Mouse (Mus musculus): Measurements from ENCODE around the gene Mlx. TPM values are rescaled to one million over a fixed set of nuclear protein-coding genes. Genes with fewer than 3 reads are reported as not detected.

Mlx gene
- polyA plus RNA-seq, 1 experiment = 67.5 TPM

DNA sequence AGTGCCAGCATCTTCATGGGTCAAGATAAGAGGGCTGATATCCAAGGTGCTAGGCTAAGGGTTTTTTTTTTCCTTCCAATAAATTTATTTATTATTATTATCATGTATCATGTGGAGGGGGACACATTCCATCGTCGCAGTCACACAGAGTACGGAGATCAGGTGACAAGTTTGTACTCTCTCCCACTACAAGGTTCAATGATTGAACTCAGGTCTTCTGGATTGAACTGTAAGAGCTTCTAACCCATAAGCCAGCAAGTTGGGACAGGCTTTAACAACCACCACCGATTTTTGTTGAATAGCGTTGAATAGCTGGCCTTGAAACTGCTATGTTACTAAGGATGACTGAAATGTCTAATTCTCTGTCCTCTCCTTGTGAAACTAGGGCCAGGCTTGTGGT lies 6.7 kb upstream of the Mlx start:
- no peak overlapping the region for H3K4me3 ChIP-seq (ENCODE audit: insufficient read depth, low read depth, low read length)
- no peak overlapping the region for H3K27ac ChIP-seq (replicated peaks; ENCODE audit: low read depth, low read length)
- H3K4me1 ChIP-seq (ENCODE audit: control insufficient read depth, insufficient read depth, insufficient read length, low read length) = no peaks in the 10 kb centered on the region

DNA sequence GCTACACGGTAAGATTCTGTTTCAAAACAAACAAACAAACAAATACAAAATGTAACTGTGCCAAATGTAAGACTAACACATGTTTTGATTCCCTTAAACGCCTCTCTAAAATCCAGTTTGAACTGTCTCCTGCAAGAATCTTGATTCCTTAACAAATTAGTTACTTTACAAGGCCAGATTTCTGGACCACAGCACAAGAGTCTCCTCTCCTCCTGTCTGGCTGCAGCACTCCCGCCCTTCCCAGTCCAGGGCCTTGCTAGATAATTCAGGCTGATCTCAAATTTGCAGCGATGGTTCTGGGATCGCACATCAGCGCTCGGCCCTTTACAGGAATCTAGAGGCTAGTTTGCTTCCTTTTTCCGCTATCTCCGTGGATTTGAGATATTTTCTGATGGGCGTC lies 5.4 kb upstream of the Mlx start:
- H3K4me3 ChIP-seq (ENCODE audit: insufficient read depth, low read depth, low read length) = peak overlapping the region; percentile 60
- H3K27ac ChIP-seq (replicated peaks; ENCODE audit: low read depth, low read length) = peak overlapping the region; percentile 63
- no peaks in the 10 kb centered on the region for H3K4me1 ChIP-seq (ENCODE audit: control insufficient read depth, insufficient read depth, insufficient read length, low read length)

DNA sequence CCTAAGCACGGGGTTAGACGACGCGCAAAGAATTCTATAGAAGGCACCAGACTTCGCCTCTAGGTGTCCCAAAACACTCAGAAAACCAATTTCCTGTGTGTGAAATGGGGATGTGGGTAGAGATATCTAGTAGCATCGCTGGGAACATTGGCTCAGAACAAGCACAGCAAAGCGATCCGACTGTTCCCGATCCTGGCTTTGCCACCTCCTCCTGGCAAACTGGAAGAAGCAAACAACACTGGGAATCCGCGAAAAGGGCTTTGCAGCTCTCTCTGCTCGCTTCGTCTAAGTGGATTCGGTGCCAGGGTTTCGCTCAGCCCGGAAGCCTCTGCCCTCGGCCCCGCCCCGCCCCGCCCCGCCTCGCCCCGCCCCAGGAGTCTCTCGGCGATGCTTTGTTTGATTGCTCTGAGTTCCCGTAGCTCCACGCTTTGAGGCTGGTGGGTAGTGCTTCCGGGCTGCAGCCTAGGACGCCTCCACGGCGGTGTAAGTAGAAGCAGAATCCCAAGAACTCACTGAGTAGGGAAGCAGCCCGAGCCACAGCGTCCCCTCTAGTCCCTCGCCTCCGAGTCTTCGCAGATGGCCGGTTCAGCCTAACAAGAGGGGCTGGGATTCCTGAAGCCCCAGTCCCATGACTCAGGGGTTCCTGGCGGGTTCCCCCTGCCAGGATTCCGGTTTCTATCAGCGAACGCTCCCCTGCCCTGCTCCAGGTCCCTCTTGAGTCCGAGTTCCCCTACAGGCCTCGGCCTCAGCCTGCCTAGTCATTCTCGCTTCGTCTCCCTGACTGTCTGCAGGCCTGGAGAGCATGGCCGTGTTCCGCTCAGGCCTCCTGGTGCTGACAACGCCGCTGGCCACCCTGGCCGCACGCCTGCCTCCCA lies 4.6 kb upstream of the Mlx start, which contains the start of gene Coasy:
Coasy (plus strand) TSS at position 358 of the 875 bp plus-strand sequence.
- peak within 1 kb of the TSS; percentile 79 for H3K27ac ChIP-seq (replicated peaks; ENCODE audit: low read depth, low read length)
- H3K4me1 ChIP-seq (ENCODE audit: control insufficient read depth, insufficient read depth, insufficient read length, low read length) = no peaks in the 10 kb centered on the region
- peak within 1 kb of the TSS; percentile 86 for H3K4me3 ChIP-seq (ENCODE audit: insufficient read depth, low read depth, low read length)

DNA sequence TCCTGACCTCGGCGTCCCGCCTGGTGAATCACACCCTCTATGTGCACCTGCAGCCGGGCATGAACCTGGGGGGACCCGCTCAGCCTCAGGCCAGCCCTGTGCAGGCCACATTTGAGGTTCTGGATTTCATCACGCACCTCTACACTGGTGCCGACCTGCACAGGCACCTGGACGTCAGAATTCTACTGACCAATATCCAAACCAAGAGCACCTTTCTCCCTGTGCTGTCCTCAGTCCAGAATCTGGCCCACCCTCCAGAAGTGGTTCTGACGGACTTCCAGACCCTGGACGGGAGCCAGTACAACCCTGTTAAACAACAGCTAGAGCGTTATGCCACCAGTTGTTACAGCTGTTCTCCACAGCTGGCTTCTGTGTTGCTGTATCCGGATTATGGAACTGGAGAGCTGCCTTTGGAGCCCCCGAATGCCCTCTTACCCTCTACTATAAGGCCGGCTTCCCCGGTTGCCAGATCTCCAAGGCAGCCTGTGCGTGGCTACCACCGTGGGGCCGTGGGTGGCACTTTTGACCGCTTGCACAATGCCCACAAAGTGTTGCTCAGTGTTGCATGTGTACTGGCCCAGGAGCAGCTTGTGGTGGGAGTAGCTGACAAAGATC lies 3.9 kb upstream of the Mlx start:
- peak overlapping the region; percentile 86 for H3K4me3 ChIP-seq (ENCODE audit: insufficient read depth, low read depth, low read length)
- peak overlapping the region; percentile 79 for H3K27ac ChIP-seq (replicated peaks; ENCODE audit: low read depth, low read length)
- H3K4me1 ChIP-seq (ENCODE audit: control insufficient read depth, insufficient read depth, insufficient read length, low read length) = peaks cover 4% of the 10 kb centered on the region; the same call in 1 of the 2 replicates

DNA sequence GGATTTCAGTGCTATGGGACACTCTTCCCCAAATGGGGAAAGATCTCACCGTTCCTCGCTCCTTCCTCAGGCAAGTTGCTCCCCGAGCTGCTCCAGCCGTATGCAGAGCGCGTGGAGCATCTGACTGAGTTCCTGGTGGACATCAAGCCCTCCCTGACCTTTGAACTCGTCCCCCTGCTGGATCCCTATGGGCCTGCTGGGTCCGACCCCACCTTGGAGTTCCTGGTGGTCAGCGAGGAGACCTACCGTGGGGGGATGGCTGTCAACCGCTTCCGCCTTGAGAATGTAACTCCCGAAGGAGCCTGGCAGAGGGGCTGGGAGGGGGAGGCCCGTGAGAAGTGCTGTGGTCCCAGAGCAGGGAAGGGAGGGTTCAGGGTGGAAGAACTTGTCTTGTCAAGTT lies 2.8 kb upstream of the Mlx start:
- peaks cover 5% of the 10 kb centered on the region for H3K4me1 ChIP-seq (ENCODE audit: control insufficient read depth, insufficient read depth, insufficient read length, low read length)

DNA sequence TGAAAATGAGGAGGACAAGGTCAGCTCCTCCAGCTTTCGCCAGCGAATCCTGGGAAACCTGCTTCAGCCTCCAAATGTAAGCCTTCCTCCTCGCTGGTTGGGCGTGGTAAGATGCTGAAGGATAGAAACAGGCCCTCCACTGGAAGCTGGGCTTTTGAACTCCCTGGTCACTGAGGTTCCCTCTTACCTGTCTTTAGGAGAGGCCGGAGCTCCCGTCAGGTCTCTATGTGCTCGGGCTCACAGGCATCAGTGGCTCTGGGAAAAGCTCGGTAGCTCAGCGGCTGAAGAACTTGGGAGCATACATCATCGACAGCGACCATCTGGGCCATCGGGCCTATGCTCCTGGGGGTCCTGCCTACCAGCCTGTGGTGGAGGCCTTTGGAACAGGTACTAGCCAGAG lies 2.3 kb upstream of the Mlx start:
- Histone ChIP-seq H3K4me3 (ENCODE audit: insufficient read depth, low read depth, low read length) (no peak overlapping the region), H3K4me1 (ENCODE audit: control insufficient read depth, insufficient read depth, insufficient read length, low read length) (peaks cover 10% of the 10 kb centered on the region)

More for the DNA sequence above, 2.8 kb upstream of the Mlx start:
- no peak overlapping the region for H3K4me3 ChIP-seq (ENCODE audit: insufficient read depth, low read depth, low read length)
- no peak overlapping the region for H3K27ac ChIP-seq (replicated peaks; ENCODE audit: low read depth, low read length)

DNA sequence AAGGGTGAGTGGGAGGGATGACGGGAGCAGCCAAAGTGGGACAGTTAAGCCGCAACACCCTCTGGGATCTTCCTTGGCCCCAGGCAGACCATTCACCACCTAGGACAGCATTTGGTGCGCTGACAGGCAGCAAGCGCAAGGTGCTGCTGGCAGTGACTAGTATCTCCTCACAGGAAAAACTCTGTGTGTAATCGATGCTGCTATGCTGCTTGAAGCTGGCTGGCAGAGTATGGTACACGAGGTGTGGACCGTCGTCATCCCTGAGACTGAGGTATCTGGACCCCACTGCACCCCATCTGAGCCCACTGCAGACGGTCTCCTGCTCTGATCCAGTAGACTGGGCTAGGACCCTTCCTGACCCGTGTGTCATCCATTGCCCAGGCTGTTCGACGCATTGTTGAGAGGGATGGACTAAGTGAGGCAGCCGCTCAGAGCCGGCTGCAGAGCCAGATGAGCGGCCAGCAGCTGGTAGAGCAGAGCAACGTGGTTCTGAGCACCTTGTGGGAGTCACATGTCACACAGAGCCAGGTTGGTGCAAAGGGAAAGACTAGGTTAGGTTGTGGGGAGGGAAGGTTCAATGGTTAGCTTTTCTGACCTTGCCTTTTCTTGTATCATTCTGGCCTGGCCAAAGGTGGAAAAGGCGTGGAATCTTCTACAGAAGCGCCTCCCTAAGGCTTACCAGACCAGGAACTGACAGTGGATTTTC lies 1.3 kb upstream of the Mlx start:
- no peak overlapping the region for H3K4me3 ChIP-seq (ENCODE audit: insufficient read depth, low read depth, low read length)
- peaks cover 10% of the 10 kb centered on the region for H3K4me1 ChIP-seq (ENCODE audit: control insufficient read depth, insufficient read depth, insufficient read length, low read length)
- H3K27ac ChIP-seq (replicated peaks; ENCODE audit: low read depth, low read length) = no peak overlapping the region

More for the DNA sequence above, 2.3 kb upstream of the Mlx start:
- no peak overlapping the region for H3K27ac ChIP-seq (replicated peaks; ENCODE audit: low read depth, low read length)

DNA sequence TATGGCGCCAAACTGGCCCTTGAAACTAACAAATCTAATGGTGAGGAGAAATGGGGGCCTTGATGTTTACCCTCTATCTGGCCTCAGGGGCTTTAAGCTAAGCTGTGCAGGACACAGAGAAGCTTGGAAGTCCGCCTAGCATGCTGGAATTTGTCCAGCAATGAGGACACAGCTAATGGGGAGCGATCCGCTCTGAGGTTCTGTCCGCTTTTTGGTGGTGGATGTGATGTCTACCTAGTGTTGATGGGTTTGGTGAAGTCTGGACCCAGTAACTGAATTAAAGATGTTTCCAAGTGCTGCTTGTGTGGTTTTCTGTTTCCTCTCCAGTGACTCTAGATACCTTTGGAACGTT lies 778 bp upstream of the Mlx start:
- Histone ChIP-seq H3K4me3 (ENCODE audit: insufficient read depth, low read depth, low read length) (no peak overlapping the region), H3K4me1 (ENCODE audit: control insufficient read depth, insufficient read depth, insufficient read length, low read length) (peaks cover 10% of the 10 kb centered on the region), H3K27ac (replicated peaks; ENCODE audit: low read depth, low read length) (no peak overlapping the region)

DNA sequence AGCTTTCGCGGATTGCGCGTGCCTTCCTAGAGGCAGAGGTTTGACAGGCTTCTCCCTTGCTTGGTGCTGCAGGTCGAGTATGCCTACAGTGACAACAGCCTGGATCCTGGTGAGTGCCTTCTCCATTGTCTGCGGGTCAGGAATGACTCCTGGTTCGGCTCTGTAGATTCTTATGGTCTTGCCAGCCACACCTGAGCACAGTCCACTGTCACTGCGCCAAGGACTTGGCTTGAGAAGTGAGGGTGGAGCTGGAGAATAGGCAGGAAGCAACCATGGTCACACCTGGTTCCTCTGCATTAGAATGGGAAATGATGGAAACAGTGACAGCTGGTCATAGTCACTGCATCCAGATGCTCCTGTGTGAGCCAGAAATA lies 592 bp downstream of the Mlx start:
- Histone ChIP-seq H3K27ac (replicated peaks; ENCODE audit: low read depth, low read length) (peak overlapping the region; percentile 35), H3K4me3 (ENCODE audit: insufficient read depth, low read depth, low read length) (peak overlapping the region; percentile 66), H3K4me1 (ENCODE audit: control insufficient read depth, insufficient read depth, insufficient read length, low read length) (peaks cover 10% of the 10 kb centered on the region)

DNA sequence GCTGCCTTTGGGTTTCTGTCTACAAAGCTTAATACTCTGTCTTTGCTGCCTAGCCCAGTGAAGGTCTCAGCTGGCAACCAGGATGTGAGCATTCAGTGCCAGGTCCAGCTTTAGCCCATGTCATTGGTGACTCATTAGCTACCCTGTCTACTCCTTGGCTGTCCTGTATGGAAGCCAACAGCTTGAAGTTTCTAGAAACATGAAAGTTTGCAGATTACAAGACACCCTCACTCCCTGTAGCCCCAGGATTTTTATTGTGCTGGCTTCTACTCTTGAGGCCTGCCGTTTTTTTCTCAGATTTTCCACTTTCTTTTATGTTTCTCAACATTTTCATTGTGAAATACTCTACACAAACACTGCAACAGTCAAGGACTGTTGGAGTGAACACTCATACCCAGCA lies 2.9 kb downstream of the Mlx start:
- Histone ChIP-seq H3K4me1 (ENCODE audit: control insufficient read depth, insufficient read depth, insufficient read length, low read length) (peaks cover 10% of the 10 kb centered on the region), H3K4me3 (ENCODE audit: insufficient read depth, low read depth, low read length) (no peak overlapping the region), H3K27ac (replicated peaks; ENCODE audit: low read depth, low read length) (peak overlapping the region; percentile 59)

DNA sequence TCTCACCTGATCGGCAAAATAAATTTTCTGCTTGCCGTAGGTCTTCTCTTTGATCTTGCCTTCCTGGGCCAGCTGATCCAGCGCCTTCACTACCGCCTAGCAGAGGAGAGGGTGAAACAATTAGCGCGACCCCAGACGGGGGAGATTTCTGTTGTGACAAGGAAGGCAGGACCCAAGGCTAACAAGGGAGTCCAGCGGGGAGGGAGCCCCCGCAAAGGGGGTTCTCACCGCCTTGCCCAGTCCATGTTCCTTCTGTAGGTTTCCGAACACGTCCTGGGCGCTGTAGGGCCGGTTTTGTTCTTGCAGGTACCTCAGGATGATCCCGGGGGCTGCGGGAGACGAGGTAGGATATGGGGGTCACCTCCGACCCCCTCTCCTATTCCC lies 7.8 kb downstream of the Mlx start:
- Histone ChIP-seq H3K4me1 (ENCODE audit: control insufficient read depth, insufficient read depth, insufficient read length, low read length) (no peaks in the 10 kb centered on the region), H3K4me3 (ENCODE audit: insufficient read depth, low read depth, low read length) (peak overlapping the region; percentile 56), H3K27ac (replicated peaks; ENCODE audit: low read depth, low read length) (no peak overlapping the region)

DNA sequence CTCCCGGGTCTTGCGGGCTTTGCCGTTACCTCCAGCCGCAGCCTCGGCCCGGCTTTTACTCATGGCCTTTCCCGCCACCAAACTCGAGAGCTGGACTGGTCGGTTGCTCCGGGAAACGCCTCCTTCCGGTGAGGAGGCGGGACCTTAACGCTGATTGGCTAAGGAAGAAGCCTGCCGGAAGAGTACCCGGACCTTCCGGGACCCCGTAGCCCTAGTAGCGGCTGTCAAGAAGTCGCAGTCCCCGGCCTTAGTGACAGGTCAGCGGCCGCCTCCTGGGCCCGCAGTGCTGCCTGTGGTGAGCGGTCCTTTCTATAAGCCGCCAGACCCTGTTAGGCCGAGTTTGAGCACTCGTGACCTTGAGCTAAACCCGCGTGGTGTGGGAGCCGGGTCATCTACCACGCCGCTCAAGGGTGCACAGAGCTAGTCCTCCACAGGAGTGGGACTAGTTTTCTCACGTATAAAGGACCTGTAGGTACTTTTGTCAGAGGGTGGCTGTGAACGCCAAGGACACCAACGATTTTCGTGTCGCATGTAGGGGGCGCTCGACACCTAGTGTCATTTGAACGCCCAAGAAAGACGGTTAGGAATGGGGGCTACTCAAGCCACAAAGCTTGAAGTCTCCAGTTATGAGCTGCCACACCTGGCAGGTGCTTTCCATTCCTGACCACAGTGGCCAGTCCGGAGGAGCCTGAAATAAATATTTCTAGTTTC lies 8.4 kb downstream of the Mlx start, which contains the start of gene Psmc3ip:
Psmc3ip (minus strand) TSS at position 123 of the 711 bp plus-strand sequence.
- Histone ChIP-seq H3K4me1 (ENCODE audit: control insufficient read depth, insufficient read depth, insufficient read length, low read length) (no peaks in the 10 kb centered on the region), H3K27ac (replicated peaks; ENCODE audit: low read depth, low read length) (peak within 1 kb of the TSS; percentile 92), H3K4me3 (ENCODE audit: insufficient read depth, low read depth, low read length) (peak within 1 kb of the TSS; percentile 78)

DNA sequence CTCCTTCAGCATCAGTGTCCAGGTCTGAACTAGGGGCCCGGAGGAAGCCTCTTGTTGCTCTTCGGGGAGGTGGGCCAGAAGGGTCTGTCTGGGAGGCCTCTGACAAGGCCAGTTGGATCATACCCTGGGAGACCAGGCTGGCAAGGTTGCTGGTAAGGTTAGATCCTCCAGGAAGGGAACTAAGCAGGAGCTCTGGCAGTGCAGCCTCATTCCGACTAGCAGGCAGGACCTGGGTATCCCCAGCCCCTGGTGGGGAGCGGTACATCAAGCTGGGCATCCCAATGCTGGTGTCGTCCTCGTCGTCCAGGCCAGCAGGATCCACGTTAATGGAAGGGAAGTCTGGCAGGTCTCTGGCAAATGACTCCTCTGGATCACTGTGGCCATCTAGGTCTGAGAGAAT lies 11.2 kb downstream of the Mlx start:
- H3K4me3 ChIP-seq (ENCODE audit: insufficient read depth, low read depth, low read length) = no peak overlapping the region
- no peak overlapping the region for H3K27ac ChIP-seq (replicated peaks; ENCODE audit: low read depth, low read length)
- no peaks in the 10 kb centered on the region for H3K4me1 ChIP-seq (ENCODE audit: control insufficient read depth, insufficient read depth, insufficient read length, low read length)

DNA sequence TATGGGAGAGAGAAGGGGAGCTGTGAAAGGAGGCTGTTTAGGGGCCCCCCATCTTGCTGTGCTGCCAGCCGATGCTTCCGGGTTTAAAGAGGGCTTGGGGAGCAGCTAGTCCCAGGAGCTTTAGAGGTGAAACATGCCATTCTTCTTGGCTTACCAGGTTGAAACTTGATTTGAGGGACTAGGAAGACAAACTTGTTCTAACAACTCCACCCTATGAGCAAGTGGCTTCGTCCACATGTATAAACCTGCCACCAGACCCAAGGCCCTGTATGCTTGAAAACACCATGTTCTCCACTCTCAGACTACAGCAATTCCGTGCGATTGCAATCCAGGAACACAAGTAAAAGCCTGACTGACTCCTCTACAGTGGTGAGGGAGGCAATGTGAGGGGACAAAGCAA lies 15.9 kb downstream of the Mlx start:
- Histone ChIP-seq H3K27ac (replicated peaks; ENCODE audit: low read depth, low read length) (no peak overlapping the region), H3K4me1 (ENCODE audit: control insufficient read depth, insufficient read depth, insufficient read length, low read length) (no peaks in the 10 kb centered on the region), H3K4me3 (ENCODE audit: insufficient read depth, low read depth, low read length) (no peak overlapping the region)

DNA sequence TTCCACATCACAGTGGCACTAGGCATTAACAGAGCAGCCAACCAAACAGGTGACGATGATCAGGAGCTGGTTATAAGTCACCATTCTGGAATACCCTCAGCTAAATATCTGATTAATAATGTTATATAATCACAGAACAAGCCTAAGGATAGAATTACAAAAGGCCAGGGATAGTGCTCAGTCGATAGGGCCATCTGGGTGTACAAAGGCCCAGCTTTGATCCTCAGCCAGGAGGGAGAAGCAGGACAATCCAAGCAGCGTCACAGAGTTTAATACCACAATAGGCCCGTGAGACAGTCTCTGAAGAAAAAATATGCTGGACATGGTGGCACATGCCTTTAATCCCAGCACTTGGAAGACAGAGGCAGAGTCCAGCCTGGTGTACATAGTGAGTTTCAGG lies 22.3 kb downstream of the Mlx start:
- no peak overlapping the region for H3K4me3 ChIP-seq (ENCODE audit: insufficient read depth, low read depth, low read length)
- no peak overlapping the region for H3K27ac ChIP-seq (replicated peaks; ENCODE audit: low read depth, low read length)
- peaks cover 8% of the 10 kb centered on the region for H3K4me1 ChIP-seq (ENCODE audit: control insufficient read depth, insufficient read depth, insufficient read length, low read length)
